Mouse (Mus musculus) layer of hippocampus, adult 9-10 months (tissue): ENCODE results near the gene Ppfibp1.

ENCODE experiments used
- DNase-seq: peaks from one replicate; pipeline ENCODE4 v3.0.0; 2022; ENCODE audit warnings: low spot score

The Ppfibp1 gene

DNA sequence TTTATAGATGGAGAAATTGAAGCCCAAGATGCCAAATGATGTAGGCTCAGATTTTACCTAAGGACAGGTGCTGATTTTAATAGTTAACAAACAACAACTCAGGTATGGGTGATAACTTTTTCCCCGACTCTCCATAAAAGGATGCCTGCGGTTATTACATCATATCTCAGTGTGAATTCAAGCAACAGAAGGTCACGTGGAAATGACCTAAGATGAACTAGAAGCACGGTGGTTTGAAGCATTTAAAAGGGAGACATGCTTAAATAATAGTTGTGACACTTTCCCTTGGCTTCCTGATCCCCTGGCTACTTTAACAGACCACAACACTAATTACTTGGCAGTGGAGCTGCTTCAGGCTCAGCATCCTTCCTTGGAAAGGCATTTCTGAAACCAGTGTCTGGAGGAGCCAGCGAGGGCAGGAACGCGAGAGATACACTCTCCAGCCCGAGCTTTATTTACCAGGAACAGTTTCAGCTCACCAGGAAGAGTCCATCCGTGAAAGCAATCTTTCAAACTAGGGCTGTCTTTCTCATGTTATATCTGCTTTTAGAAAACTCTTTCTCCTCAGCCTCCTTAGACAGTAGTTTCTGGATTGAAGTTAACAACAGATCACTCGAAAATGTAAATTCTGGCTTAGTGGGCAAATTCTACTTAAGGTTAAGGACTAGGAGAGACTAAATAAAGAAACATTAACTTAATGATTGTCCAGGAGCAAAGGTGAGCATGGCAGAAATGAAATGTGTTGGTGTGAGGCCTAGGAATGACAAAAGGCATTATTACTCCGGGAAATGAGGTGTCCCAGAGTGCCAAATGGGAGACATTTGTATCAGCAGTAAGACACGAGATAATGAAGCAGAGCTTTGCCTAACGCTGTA is 6.2 kb upstream of the Ppfibp1 start:
- DNase-seq, result no peak

DNA sequence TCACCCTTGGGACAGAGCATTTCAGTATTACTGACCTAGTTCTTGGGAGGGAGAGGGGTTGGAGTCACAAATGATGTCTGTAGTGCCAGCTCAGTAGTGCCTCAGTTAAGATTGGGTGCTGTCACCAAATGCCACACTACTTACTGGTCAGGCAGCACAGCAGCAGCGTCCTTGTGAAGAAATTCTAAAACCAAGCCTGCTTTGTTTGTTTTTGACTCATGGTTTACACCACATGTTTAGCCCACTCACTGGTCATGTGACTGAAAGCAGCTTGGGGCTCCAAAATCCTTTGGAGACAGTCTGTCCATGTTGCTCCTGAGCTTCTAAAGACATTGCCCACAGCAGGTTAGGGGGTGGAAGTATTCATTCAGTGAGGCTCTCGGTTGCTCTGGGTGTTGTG is 4.9 kb upstream of the Ppfibp1 start:
- no peak for DNase-seq

GRCm38 (mm10) chr6:146884171-146884570 is 4.1 kb upstream of the Ppfibp1 start:
- DNase-seq, result no peak

DNA sequence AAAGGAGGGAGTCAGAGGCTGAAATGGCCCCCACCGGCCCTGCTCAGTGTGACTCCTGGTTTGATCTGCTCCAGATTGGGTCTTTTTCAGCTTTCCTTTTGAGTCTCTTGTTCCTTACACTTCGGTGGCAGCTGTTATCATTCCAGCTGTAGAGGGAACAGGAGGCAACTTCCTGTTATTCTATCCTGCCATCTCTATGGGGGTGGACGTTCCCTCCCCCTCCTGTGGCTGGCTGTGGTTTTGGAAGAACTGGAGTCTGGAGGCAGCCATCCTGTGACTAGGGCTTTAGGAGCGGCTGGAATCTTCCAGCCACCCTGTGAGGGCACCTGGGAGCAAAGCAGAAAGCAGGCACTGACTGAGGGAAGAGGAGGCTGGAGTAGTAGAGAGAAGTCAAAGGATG is 3.4 kb upstream of the Ppfibp1 start:
- DNase-seq, result no peak

GRCm38 (mm10) chr6:146888660-146889490 is 588 bp downstream of the Ppfibp1 start:
- DNase-seq, result no peak

DNA sequence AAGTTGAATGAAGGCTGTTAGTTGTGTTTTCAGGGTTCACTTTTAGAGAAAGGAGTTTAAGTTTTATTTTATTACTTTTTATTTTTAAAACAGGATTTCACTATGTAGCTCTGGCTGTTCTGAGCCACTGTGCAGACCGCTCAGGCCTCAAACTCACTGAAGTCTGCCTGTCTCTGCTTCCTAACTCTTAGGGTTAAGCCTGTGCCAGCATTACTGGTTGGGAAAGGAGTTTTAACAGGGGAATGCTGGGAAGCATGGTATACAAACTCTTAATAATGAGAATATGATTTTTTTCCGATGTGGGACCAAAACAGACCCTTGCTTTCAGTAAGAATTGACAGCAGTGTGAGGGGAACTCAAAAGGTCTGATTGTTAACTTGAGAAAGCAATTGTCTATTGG is 1.9 kb downstream of the Ppfibp1 start:
- no peak for DNase-seq

DNA sequence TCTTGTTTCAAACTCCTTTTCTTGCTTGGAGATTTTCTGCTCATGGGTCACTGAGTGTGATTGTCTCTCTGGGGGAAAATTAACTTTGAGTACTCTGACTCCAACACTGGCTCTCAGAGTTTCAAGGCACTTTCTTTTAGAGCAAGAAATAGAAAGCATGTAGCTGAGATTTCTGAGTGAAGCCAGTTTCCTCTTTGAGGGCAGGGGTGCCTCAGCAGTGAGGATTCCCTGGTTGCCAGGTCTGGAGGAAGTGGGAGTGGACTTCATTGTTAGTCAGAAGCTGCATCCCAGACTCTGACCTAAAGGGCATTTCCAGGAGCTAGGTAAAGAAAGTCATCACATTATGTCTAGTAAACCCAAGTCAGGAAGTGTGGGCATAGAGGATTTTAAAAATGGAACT is 2.3 kb downstream of the Ppfibp1 start:
- no peak for DNase-seq

DNA sequence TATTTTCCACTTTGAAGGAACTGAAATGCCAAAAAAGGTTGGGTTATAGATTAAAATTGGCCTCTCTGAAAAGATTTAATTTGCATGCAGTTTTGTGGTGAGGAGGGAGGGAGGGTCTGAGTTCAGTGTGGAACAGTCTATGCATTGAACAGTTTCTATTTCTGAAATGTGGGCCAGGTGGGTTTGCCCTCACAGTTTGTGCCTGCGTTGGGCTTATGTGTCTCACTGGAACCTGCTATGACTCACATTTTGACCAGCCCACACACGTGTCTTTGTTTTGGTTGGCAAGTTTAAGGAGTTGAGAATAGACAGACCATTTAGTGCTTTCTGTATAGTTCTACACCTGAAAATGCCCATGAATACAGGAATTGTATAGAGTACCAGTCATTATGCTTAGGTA is 5.6 kb downstream of the Ppfibp1 start:
- DNase-seq, result no peak

DNA sequence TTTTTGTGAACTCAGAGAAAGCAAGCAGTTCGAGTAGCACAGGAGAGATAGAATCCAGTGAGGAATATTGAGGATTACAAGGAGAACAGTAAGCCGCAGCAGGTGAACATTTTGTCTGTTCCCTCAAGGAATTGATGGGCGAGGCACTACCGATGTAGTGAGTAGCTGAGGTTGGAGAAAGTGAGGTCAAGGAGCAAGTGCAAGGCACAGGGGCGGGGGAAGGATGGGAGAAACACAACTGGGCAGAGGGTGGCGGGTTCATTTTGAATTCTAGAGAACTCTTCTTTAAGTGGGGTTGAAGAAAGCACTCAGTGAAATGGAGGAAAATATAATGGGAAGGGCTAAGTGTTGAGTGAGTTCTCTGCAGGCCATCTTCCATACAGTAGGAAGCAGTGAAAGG is 10.4 kb downstream of the Ppfibp1 start:
- DNase-seq, result no peak

- no peak for DNase-seq
These were observed 11.4 kb downstream of the Ppfibp1 start for GRCm38 (mm10) chr6:146899647-146900046.

- DNase-seq, result no peak
These were observed 13.6 kb downstream of the Ppfibp1 start for GRCm38 (mm10) chr6:146901929-146902328.

DNA sequence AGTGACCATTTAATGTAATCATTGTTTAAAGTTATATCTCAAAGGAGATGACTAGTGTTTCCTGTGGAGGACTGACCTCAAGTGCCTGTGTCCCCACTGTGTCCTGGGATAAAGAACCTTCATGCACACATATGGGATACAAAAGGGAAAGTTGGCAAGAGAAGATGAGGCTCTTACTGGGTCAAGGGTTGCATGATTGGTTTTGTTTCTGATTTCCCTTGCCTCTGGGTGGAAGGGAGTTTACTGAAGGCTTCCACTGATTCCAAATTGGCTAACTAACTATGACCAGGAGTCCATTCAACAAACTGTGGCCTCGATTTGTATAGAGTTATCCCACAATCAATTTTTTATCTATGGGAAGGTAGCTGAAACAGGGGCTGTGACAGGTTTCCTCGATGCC is 15.3 kb downstream of the Ppfibp1 start:
- no peak for DNase-seq

GRCm38 (mm10) chr6:146904707-146905106 is 16.4 kb downstream of the Ppfibp1 start:
- no peak for DNase-seq

DNA sequence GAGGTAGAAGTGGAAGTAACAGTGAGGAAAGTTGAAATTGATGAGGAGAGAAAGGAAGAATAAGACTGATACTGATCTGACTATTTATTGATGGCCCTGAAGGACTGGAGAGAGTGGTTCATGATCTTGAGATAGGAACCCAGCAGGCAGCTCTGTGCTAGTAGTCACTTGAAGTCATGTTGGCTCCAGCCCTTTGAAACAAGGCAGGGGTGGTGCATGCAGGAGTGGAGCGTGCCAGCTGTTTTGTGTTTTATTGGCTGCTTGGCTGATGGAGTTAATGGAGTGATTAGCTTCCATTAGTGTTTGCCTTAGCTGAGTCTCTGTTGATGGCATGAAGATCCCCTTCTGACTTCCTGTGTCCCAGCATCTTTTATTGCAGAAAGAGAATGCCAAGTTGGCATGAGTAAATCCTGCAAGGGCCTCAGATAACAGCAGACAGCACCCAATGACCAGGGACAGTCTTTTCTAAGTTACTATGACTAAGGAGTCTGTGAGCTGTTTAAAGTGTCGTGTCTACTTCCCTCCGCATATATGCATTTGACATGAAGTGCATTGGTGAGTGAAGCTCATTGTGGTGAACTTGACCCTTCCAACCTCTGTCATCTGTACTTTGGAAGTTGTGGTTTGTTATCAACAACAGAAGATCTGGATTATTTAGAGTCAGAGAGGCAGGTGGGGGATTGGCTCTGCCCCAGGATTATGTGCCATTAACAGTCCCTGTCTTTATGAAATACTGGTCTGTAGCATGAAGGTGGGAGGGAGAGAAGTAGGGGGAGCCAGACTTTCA is 17.9 kb downstream of the Ppfibp1 start:
- DNase-seq, result no peak

DNA sequence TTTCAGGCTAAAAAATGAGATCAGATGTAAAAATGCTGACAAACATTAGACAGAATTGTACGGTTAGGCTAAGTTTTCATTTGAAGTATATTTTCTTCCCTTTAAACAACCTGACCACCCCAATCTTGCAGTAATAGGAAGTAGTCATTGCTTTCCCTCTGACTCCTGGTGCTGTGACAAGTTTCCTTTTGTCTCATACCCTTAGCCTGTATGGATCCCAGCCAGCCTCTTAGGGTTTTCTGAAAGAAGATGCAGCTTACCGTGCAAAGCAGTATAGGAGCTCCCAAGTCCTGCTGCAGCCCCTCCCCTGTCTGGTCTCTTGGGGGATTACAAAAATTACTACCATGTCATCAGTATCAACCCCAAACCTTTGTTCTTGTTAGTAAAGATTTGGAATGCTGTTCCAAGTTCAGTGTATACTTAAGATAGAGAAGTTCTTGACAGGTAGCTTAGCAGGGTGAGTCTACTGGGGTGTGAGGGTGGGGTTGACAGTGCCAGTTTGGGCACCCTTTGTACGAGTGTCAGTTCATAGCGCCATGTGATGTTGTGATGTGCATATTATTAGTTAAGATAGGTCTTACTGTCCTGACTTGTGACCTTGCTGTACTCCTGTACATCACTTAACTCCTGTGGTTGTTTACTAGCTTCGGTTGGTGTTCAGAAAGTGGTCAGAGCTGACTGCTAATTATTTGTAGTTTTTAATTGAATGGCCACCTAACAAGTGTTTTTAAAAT is 18.9 kb downstream of the Ppfibp1 start:
- DNase-seq, result no peak

GRCm38 (mm10) chr6:146907795-146908190 is 19.5 kb downstream of the Ppfibp1 start:
- DNase-seq, result no peak

GRCm38 (mm10) chr6:146908801-146909200 is 20.5 kb downstream of the Ppfibp1 start:
- DNase-seq, result no peak

DNA sequence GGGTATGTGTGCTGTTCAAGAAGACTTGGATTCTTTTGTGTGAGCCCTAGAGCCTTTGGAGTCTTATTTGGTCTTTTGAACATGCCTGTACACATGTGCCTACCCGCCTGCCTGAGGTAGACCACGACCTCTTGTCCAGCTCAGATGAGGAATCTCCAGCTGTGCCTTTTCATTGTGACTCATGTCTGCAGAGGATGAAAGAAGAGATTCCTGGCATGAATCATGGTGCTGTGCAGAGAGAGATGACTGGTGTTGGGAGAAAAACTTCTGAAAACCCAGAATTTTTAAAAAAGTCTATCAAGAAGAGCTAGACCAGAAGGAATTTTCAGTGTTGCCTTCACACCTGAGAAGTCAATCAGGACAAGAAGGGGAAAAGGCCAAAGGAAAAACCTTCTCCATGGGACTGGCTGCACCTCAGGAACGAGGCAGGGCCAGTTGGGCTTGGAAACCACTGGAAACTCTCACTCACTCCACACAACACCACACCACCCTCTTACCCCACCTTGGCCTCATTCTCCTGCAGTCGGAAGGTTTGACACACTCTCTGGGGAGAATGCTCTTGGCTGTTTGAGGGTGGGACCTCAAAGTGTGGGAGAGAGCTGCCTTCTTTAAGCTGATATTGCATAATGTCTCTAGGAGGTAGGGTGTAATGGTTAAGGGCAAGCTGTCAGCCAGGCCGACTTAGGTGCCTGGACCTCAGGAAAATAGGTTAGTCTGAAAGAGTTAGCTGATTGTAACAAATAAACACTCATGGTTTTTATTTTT is 21.6 kb downstream of the Ppfibp1 start:
- no peak for DNase-seq

GRCm38 (mm10) chr6:146910801-146911200 is 22.5 kb downstream of the Ppfibp1 start:
- DNase-seq, result no peak

DNA sequence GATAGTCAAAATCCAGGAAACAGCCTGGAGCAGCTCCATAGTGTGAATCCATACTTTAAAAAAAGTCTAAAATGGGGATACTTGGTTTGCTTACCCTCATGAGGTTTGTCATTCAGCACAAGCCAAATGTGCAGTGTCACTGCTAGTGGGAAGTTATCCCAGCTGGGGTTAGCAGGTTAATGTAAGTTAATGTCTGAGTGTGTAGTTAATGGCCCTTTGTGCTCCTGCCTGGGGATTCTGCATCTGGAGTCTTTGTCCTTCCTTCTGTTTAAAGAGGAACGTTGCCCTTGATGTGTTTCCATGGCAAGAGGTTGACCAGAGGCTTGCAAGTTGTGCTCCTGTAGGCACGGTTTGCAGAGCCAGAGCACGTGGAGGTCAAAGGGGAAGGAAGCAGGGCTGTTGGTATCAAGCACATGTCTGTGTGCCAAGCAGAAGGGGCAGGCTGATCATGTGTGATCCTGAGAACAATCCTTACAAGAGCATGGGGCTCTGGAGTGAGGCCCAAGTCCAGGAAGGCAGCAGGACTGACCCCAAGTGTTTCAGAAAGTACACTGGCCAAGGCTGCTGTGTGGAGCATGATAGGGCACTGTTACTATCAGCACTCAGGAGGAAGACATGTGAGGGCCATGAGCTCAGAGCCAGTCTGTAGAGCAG is 24.7 kb downstream of the Ppfibp1 start:
- DNase-seq, result no peak
